Mouse (Mus musculus): ENCODE results near the gene Spaca4.

GRCm38 (mm10) chr7:45721234-45721571, 4.4 kb downstream of the Spaca4 start:
- no peak for TF ChIP-seq CTCF (IDR thresholded peaks at IDR 0.05; ENCODE audit: extremely low read depth, insufficient read depth, insufficient read length, insufficient replicate concordance)
- TF ChIP-seq POLR2A (IDR thresholded peaks at IDR 0.05; ENCODE audit: low read depth, low read length), result no peak
